ENCODE assay signal across 8 mouse cellular contexts in genomic region chr8:11557768-11558629, GRCm38 (mm10). TPM values are rescaled to one million over a fixed set of nuclear protein-coding genes. Genes with fewer than 3 reads are reported as not detected.
DNase-seq lines count a peak whose midpoint lies in the region; ATAC-seq and TF ChIP-seq lines count a peak whose summit lies in the region.

No protein-coding gene starts in this region.

- no peaks in the 10 kb centered on the region; the same call in 1 of the 2 replicates for H3K27me3 ChIP-seq in G1E (ENCODE audit: insufficient read depth, low read length)
- H3K27me3 ChIP-seq in forebrain, embryonic 16.5 days (replicated peaks; ENCODE audit: control insufficient read depth, insufficient read depth, low read length), result no peaks in the 10 kb centered on the region
- H3K27me3 ChIP-seq in lung, embryonic 14.5 days (ENCODE audit: insufficient read depth, low read length), result no peaks in the 10 kb centered on the region
- no peaks in the 10 kb centered on the region for H3K27me3 ChIP-seq in thymus, adult 2 months (ENCODE audit: control insufficient read depth, insufficient read depth, low read length)

- TF ChIP-seq POLR2A in olfactory bulb, adult 2 months (IDR thresholded peaks at IDR 0.05; ENCODE audit: insufficient read depth, low read depth, low read length), result peak; percentile 100
- TF ChIP-seq POLR2A in thymus, adult 2 months (IDR thresholded peaks at IDR 0.05; ENCODE audit: control insufficient read depth, extremely low read depth, insufficient read depth, low read length, poor library complexity), result peak; percentile 100

- H3K9me3 ChIP-seq in G1E (replicated peaks), result peaks cover 9% of the 10 kb centered on the region
- H3K9me3 ChIP-seq in forebrain, embryonic 16.5 days (ENCODE audit: control insufficient read depth, low read length), result no peaks in the 10 kb centered on the region
- H3K9me3 ChIP-seq in lung, embryonic 14.5 days (ENCODE audit: low read depth, low read length), result no peaks in the 10 kb centered on the region

- H3K9ac ChIP-seq in forebrain, embryonic 16.5 days (replicated peaks; ENCODE audit: low read depth, low read length), result peak overlapping the region; percentile 99
- peak overlapping the region; percentile 91 for H3K9ac ChIP-seq in lung, embryonic 14.5 days

- peak; percentile 78 for ATAC-seq in G1E (ENCODE audit: extremely low read depth, insufficient number of reproducible peaks, low FRiP score, poor library complexity, severe bottlenecking)
- ATAC-seq in forebrain, embryonic 16.5 days, result peak; percentile 70
- peak; percentile 78 for ATAC-seq in lung, embryonic 14.5 days (ENCODE audit: insufficient read depth)

- peak overlapping the region; percentile 100 for H3K27ac ChIP-seq in forebrain, embryonic 16.5 days (ENCODE audit: low read length)
- peak overlapping the region; percentile 93 for H3K27ac ChIP-seq in layer of hippocampus, adult 2 months
- peak overlapping the region; percentile 99 for H3K27ac ChIP-seq in lung, embryonic 14.5 days (ENCODE audit: low read depth)
- H3K27ac ChIP-seq in olfactory bulb, adult 2 months (ENCODE audit: insufficient read depth, low read depth, low read length), result peak overlapping the region; percentile 47
- peak overlapping the region; percentile 85 for H3K27ac ChIP-seq in thymus, adult 2 months (ENCODE audit: control insufficient read depth, insufficient read depth, low read length)

- peak overlapping the region; percentile 85 for H3K4me3 ChIP-seq in G1E (ENCODE audit: low read depth, low read length)
- peak overlapping the region; percentile 73 for H3K4me3 ChIP-seq in forebrain, embryonic 16.5 days (replicated peaks; ENCODE audit: low read length)
- H3K4me3 ChIP-seq in layer of hippocampus, adult 2 months, result peak overlapping the region; percentile 78
- H3K4me3 ChIP-seq in lung, embryonic 14.5 days (ENCODE audit: low read depth, low read length), result peak overlapping the region; percentile 96
- peak overlapping the region; percentile 85 for H3K4me3 ChIP-seq in olfactory bulb, adult 2 months (ENCODE audit: insufficient read depth, low read depth, low read length)
- H3K4me3 ChIP-seq in thymus, adult 2 months (ENCODE audit: control insufficient read depth, insufficient read depth, low read length), result peak overlapping the region; percentile 99

- DNase-seq in G1E (ENCODE audit: low spot score), result peak; percentile 94
- peak; percentile 94 to 98 for DNase-seq in cerebellum, adult 18-20 months
- peak; percentile 96 for DNase-seq in heart, postnatal 36 days
- DNase-seq in layer of hippocampus, adult 2 months (ENCODE audit: low spot score in 2 of 2), result peak; percentile 92 to 96
- DNase-seq in lung, embryonic 14.5 days, result peak; percentile 98
- peak; percentile 95 for DNase-seq in thymus, adult 2 months

- peaks cover 30% of the 10 kb centered on the region for H3K36me3 ChIP-seq in G1E (replicated peaks)
- H3K36me3 ChIP-seq in forebrain, embryonic 16.5 days (ENCODE audit: control insufficient read depth, insufficient read depth), result peaks cover 6% of the 10 kb centered on the region; the same call in 1 of the 2 replicates
- H3K36me3 ChIP-seq in lung, embryonic 14.5 days (ENCODE audit: insufficient read depth), result peaks cover 15% of the 10 kb centered on the region
- peaks cover 12% of the 10 kb centered on the region for H3K36me3 ChIP-seq in thymus, adult 2 months (ENCODE audit: control insufficient read depth, insufficient read depth, low read length)

- peak overlapping the region; percentile 77 for H3K4me2 ChIP-seq in forebrain, embryonic 16.5 days (ENCODE audit: low read length)
- peak overlapping the region; percentile 84 for H3K4me2 ChIP-seq in lung, embryonic 14.5 days

- intact Hi-C loops in heart, postnatal 36 days (cut with DNase I), result loop anchor here (2.0 to 10.0 kb wide), 3 partner anchors 77 to 1547 kb away; partner anchors contain the start of genes Ankrd10, Cul4a and Pcid2

- peaks cover 40% of the 10 kb centered on the region for H3K4me1 ChIP-seq in G1E (ENCODE audit: insufficient read depth, low read depth, low read length)
- peaks cover 23% of the 10 kb centered on the region for H3K4me1 ChIP-seq in forebrain, embryonic 16.5 days (replicated peaks; ENCODE audit: control insufficient read depth, insufficient read depth, low read length)
- H3K4me1 ChIP-seq in lung, embryonic 14.5 days (ENCODE audit: insufficient read depth), result peaks cover 10% of the 10 kb centered on the region
- peaks cover 2% of the 10 kb centered on the region; the same call in 1 of the 2 replicates for H3K4me1 ChIP-seq in olfactory bulb, adult 2 months (ENCODE audit: control insufficient read depth, insufficient read depth, low read length)
- H3K4me1 ChIP-seq in thymus, adult 2 months (replicated peaks; ENCODE audit: control insufficient read depth, insufficient read depth, low read length), result peaks cover 3% of the 10 kb centered on the region; the same call in 1 of the 2 replicates

- under 1% methylated on average over 66 of the region's 67 CpGs for WGBS in forebrain, embryonic 16.5 days
- WGBS in lung, embryonic 14.5 days, result under 1% methylated on average over 67 of the region's 67 CpGs
- WGBS in olfactory bulb, adult 2 months, result under 1% methylated on average over 66 of the region's 67 CpGs
- WGBS in thymus, adult 2 months, result under 1% methylated on average over 67 of the region's 67 CpGs

- no peak for TF ChIP-seq CTCF in G1E (IDR thresholded peaks at IDR 0.05; ENCODE audit: low read depth, low read length)
- no peak for TF ChIP-seq CTCF in layer of hippocampus, adult 2 months (conservative IDR thresholded peaks at IDR 0.05)
- TF ChIP-seq CTCF in lung, embryonic 14.5 days (IDR thresholded peaks at IDR 0.05; ENCODE audit: low read depth), result no peak
- TF ChIP-seq CTCF in olfactory bulb, adult 2 months (IDR thresholded peaks at IDR 0.05; ENCODE audit: insufficient read depth, low read depth, low read length), result no peak
- TF ChIP-seq CTCF in thymus, adult 2 months (IDR thresholded peaks at IDR 0.05; ENCODE audit: borderline replicate concordance, control insufficient read depth, extremely low read depth, insufficient read depth, low read length, poor library complexity), result peak; percentile 20; the same call in 1 of the 2 replicates

RNA-seq across cellular contexts. Expression of gene Ing1, which starts 2.6 kb away (rescaled TPM):
- total RNA-seq in G1E (2014; fragmentation: Nextera tagmentation), result 29.7 and 32.2 TPM in 2 replicates
- 43.6 and 45.2 TPM in 2 replicates for total RNA-seq in G1E (2017)
- 61.5 and 62.6 TPM in 2 replicates for polyA plus RNA-seq in G1E (2012)
- 42.9 and 45.4 TPM in 2 replicates for polyA plus RNA-seq in forebrain, embryonic 16.5 days (2015; fragmentation: Nextera tagmentation; extraction: Ambion mirVana)
- total RNA-seq in heart, postnatal 36 days (2021), result 10 to 100 TPM; 24.1 to 25.8 TPM
- total RNA-seq in layer of hippocampus, adult 2 months (2021), result 10 to 100 TPM; 37.1 TPM
- polyA plus RNA-seq in lung, embryonic 14.5 days (2014; fragmentation: Nextera tagmentation; extraction: Ambion mirVana), result 39.5 and 47.7 TPM in 2 replicates
- not detected in 2 replicates for polyA plus RNA-seq in olfactory bulb, adult 2 months (2012; ENCODE audit: insufficient read depth, insufficient read length, low replicate concordance, missing spikeins)
- polyA plus RNA-seq in thymus, adult 2 months (2012; rRNA removed), result 46.3 and 47.2 TPM in 2 replicates

RNA-seq across cellular contexts. Expression of gene Cars2, which starts 7.4 kb away (rescaled TPM):
- total RNA-seq in G1E (2014; fragmentation: Nextera tagmentation) (25.7 and 31.8 TPM in 2 replicates), G1E (2017) (47.4 and 57.9 TPM in 2 replicates)
- 34.7 and 53.4 TPM in 2 replicates for polyA plus RNA-seq in G1E (2012)
- polyA plus RNA-seq in forebrain, embryonic 16.5 days (2015; fragmentation: Nextera tagmentation; extraction: Ambion mirVana), result 29.1 and 34.1 TPM in 2 replicates
- total RNA-seq in heart, postnatal 36 days (2021), result 10 to 100 TPM; 45.9 to 46.1 TPM
- 10 to 100 TPM; 22.7 to 26.5 TPM for total RNA-seq in layer of hippocampus, adult 2 months (2021)
- 22.9 and 25.3 TPM in 2 replicates for polyA plus RNA-seq in lung, embryonic 14.5 days (2014; fragmentation: Nextera tagmentation; extraction: Ambion mirVana)
- not detected in 2 replicates for polyA plus RNA-seq in olfactory bulb, adult 2 months (2012; ENCODE audit: insufficient read depth, insufficient read length, low replicate concordance, missing spikeins)
- 84.8 and 90.5 TPM in 2 replicates for polyA plus RNA-seq in thymus, adult 2 months (2012; rRNA removed)

Comparison
In these comparisons a context has a peak if more than half of its experiments do, and no peak if none do; other contexts are left out.
1. Peak in every context shown above with its lines: DNase-seq, ATAC-seq, H3K4me3 ChIP-seq and H3K27ac ChIP-seq.
2. H3K27ac ChIP-seq: peak in every context shown above with its lines; median percentile 100 in forebrain, embryonic 16.5 days; 99 in lung, embryonic 14.5 days; 93 in layer of hippocampus, adult 2 months; 85 in thymus, adult 2 months; 47 in olfactory bulb, adult 2 months.
3. RNA of gene Ing1, which starts 2.6 kb away (polyA plus RNA-seq): 61.5 to 62.6 TPM in G1E, 46.3 to 47.2 TPM in thymus, adult 2 months, 42.9 to 45.4 TPM in forebrain, embryonic 16.5 days and 39.5 to 47.7 TPM in lung, embryonic 14.5 days; not detected in olfactory bulb, adult 2 months; every median in the first group is over 10 times any median in the second.